8 mouse cellular contexts compared by ENCODE assay signal in the genomic region with DNA sequence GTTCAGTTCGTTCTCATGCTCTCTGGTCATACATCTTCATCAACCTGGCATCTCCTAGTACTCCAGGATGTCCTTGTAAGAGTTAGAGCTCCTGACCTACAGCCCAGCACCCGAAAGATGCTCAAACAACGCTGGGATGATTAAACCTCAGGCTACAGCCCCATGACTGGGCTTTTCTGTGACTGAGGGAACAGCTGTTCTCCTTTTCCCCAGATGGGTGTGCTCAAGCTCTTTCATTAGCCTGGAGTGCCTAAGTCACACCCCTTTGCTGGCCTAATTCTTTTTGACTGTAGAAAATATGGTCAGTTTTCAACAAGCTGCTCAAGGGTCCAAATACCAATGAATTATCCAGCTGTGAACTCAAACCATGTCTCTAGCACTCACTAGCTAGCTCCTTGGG. TPM values are rescaled to one million over a fixed set of nuclear protein-coding genes. Genes with fewer than 3 reads are reported as not detected.
A peak's percentile ranks its signal among the peaks of the same experiment; 100 is the strongest.
DNase-seq lines count a peak whose midpoint lies in the region; ATAC-seq lines count a peak whose summit lies in the region.

No protein-coding gene starts in this region.

- no peak overlapping the region for H3K4me2 ChIP-seq in heart, embryonic 16.5 days (ENCODE audit: low read depth, low read length)

- H3K27me3 ChIP-seq in heart, embryonic 16.5 days (ENCODE audit: control insufficient read depth, insufficient read depth, low read length), result peaks cover 21% of the 10 kb centered on the region

- intact Hi-C loops in heart, postnatal 25 days (cut with DNase I), result loop anchor here (1.0 to 5.0 kb wide), 3 partner anchors 203 to 449 kb away; a partner anchor contains a TSS

- H3K4me3 ChIP-seq in heart, embryonic 16.5 days (ENCODE audit: low read length), result no peak overlapping the region

- WGBS in heart, embryonic 16.5 days, result 31% methylated on average over 3 of the region's 3 CpGs

- no peaks in the 10 kb centered on the region for H3K36me3 ChIP-seq in heart, embryonic 16.5 days (ENCODE audit: control insufficient read depth, insufficient read depth)

- peaks cover 9% of the 10 kb centered on the region for H3K4me1 ChIP-seq in heart, embryonic 16.5 days (ENCODE audit: control insufficient read depth, insufficient read depth, low read length)

- no peak overlapping the region for H3K9ac ChIP-seq in heart, embryonic 16.5 days (ENCODE audit: low read length)

- no peaks in the 10 kb centered on the region for H3K9me3 ChIP-seq in heart, embryonic 16.5 days (replicated peaks; ENCODE audit: control insufficient read depth, low read length)

- 0 out of 2 replicates have a peak, but pooled peaks have one; percentile 30 for ATAC-seq in heart, embryonic 16.5 days (replicated peaks; ENCODE audit: extremely low read depth, insufficient read depth, low FRiP score)

- DNase-seq in heart, postnatal 25 days (ENCODE audit: low spot score), result no peak
- DNase-seq in spleen, postnatal 36 days (ENCODE audit: low spot score in 2 of 2), result peak; percentile 18 to 19
- no peak for DNase-seq in spleen, adult 12 weeks (ENCODE audit: low spot score)
- DNase-seq in brain, adult 2 months (ENCODE audit: low read depth, low spot score), result peak; percentile 74
- DNase-seq in kidney, adult 8-10 months, result peak; percentile 15 to 32
- peak; percentile 20 for DNase-seq in naive thymus-derived CD4-positive, alpha-beta T cell, adult 2 months (ENCODE audit: low read depth)
- DNase-seq in urinary bladder, adult 2 months (ENCODE audit: low spot score), result no peak

- H3K27ac ChIP-seq in heart, embryonic 16.5 days (ENCODE audit: low read length), result no peak overlapping the region

RNA-seq across cellular contexts. Expression of a gene that starts 2.7 kb away (rescaled TPM):
- 43.5 and 45.5 TPM in 2 replicates for polyA plus RNA-seq in heart, embryonic 16.5 days (2015; fragmentation: Nextera tagmentation; extraction: Ambion mirVana)
- 10 to 100 TPM; 67.2 to 69.3 TPM for total RNA-seq in heart, postnatal 25 days (2021)
- polyA plus RNA-seq in urinary bladder, adult 2 months (2012; rRNA removed), result 26.5 and 27.9 TPM in 2 replicates

RNA-seq across cellular contexts. Expression of a gene that starts 7.4 kb away (rescaled TPM):
- 0.38 and 0.82 TPM in 2 replicates for polyA plus RNA-seq in heart, embryonic 16.5 days (2015; fragmentation: Nextera tagmentation; extraction: Ambion mirVana)
- total RNA-seq in heart, postnatal 25 days (2021), result under 1 TPM; 0.31 TPM
- 0.29 and 0.35 TPM in 2 replicates for polyA plus RNA-seq in urinary bladder, adult 2 months (2012; rRNA removed)

Comparison
In these comparisons a context has a peak if more than half of its experiments do, and no peak if none do; other contexts are left out.
1. DNase-seq: peak in spleen, postnatal 36 days (2 of 2), brain, adult 2 months (single experiment), kidney, adult 8-10 months (2 of 2) and naive thymus-derived CD4-positive, alpha-beta T cell, adult 2 months (single experiment); none in heart, postnatal 25 days (single experiment), spleen, adult 12 weeks (single experiment) and urinary bladder, adult 2 months (single experiment).